Mouse (Mus musculus): Measurements from ENCODE around the gene Gm5148.

- TF ChIP-seq EP300 (IDR thresholded peaks at IDR 0.05; ENCODE audit: low read depth): no peak
- TF ChIP-seq CTCF (IDR thresholded peaks at IDR 0.05; ENCODE audit: low read depth): no peak
Observed at GRCm38 (mm10) chr3:37703066-37703465, 21.2 kb downstream of the Gm5148 start.
